Mouse (Mus musculus) MEL (cell line): ENCODE results near the gene Celf2. TPM values are rescaled to one million over a fixed set of nuclear protein-coding genes. Genes with fewer than 3 reads are reported as not detected.

ENCODE experiments used
- DNase-seq: peaks from one replicate; pipeline ENCODE4 v3.0.0; 2011; ENCODE audit warnings: low read depth, low spot score
- H3K27ac ChIP-seq: 2 replicates; pipeline ENCODE4 v1.5.1; 2012; ENCODE audit warnings: low read depth, mild to moderate bottlenecking, control low read depth, low read length, moderate library complexity; ENCODE audit not compliant: control insufficient read depth
- H3K27me3 ChIP-seq, 2 experiments: fragments of 150-350 bp in 1 of 2; sonication (generic) in 1 of 2; 2 replicates each; pipeline ENCODE4 v1.6.1; 2012; ENCODE audit warnings: low read length in 2 of 2, mild to moderate bottlenecking in 2 of 2, improper control_type of control experiment in 1 of 2, moderate library complexity in 1 of 2; ENCODE audit not compliant: insufficient read depth in 2 of 2, control insufficient read depth in 1 of 2
- H3K36me3 ChIP-seq, 2 experiments: 2 replicates each; pipeline ENCODE4 v1.6.1; 2012 to 2014; ENCODE audit warnings: low read length in 2 of 2, improper control_type of control experiment in 1 of 2, inconsistent platforms in 1 of 2, mild to moderate bottlenecking in 1 of 2; ENCODE audit not compliant: insufficient read depth in 2 of 2, control insufficient read depth in 1 of 2
- H3K4me1 ChIP-seq, 2 experiments: fragments of 150-350 bp in 1 of 2; sonication (generic) in 1 of 2; 2 replicates each; pipeline ENCODE4 v1.6.1; 2012; ENCODE audit warnings: low read length in 2 of 2, improper control_type of control experiment in 1 of 2, mild to moderate bottlenecking in 1 of 2; ENCODE audit not compliant: insufficient read depth in 2 of 2, control insufficient read depth in 1 of 2
- H3K4me3 ChIP-seq, 2 experiments: fragments of 150-350 bp in 1 of 2; sonication (generic) in 1 of 2; 2 replicates each; pipeline ENCODE4 v1.5.1; 2012; ENCODE audit warnings: low read depth in 2 of 2, low read length in 2 of 2, mild to moderate bottlenecking in 2 of 2, moderate library complexity in 2 of 2, control low read depth in 1 of 2, improper control_type of control experiment in 1 of 2; ENCODE audit not compliant: control insufficient read depth in 1 of 2, insufficient read depth in 1 of 2
- H3K79me2 ChIP-seq: 2 replicates; pipeline ENCODE4 v1.6.1; 2012; ENCODE audit warnings: mild to moderate bottlenecking, low read length, moderate library complexity; ENCODE audit not compliant: control insufficient read depth, poor library complexity, insufficient read depth
- H3K9ac ChIP-seq: 2 replicates; pipeline ENCODE4 v1.6.1; 2012; ENCODE audit warnings: low read depth, mild to moderate bottlenecking, control low read depth, low read length, moderate library complexity; ENCODE audit not compliant: control insufficient read depth, poor library complexity, severe bottlenecking
- H3K9me3 ChIP-seq: fragments of 150-350 bp; sonication (generic); replicated peaks from 2 replicates; pipeline ENCODE4 v1.6.1; 2012; ENCODE audit warnings: mild to moderate bottlenecking, low read length, improper control_type of control experiment, moderate library complexity; ENCODE audit not compliant: insufficient read depth
- BHLHE40 ChIP-seq: IDR thresholded peaks from 2 replicates; pipeline ENCODE4 v1.6.1; 2012; ENCODE audit warnings: low read depth, mild to moderate bottlenecking, inconsistent platforms, low read length, improper control_type of control experiment, borderline replicate concordance
- CHD2 ChIP-seq: IDR thresholded peaks from 2 replicates; pipeline ENCODE4 v1.6.1; 2011; ENCODE audit warnings: low read length, improper control_type of control experiment
- CTCF ChIP-seq, 3 experiments: IDR thresholded peaks in 2 of 3; conservative IDR thresholded peaks in 1 of 3; 2 replicates each; pipeline ENCODE4 v1.5.1; 2011 to 2012; ENCODE audit warnings: low read length in 3 of 3, low read depth in 2 of 3, mild to moderate bottlenecking in 2 of 3, improper control_type of control experiment in 1 of 3, inconsistent platforms in 1 of 3, mixed read lengths in 1 of 3, moderate library complexity in 1 of 3; ENCODE audit not compliant: control insufficient read depth in 1 of 3, insufficient read depth in 1 of 3, poor library complexity in 1 of 3, severe bottlenecking in 1 of 3
- ELF1 ChIP-seq: IDR thresholded peaks from 2 replicates; pipeline ENCODE4 v1.6.1; 2014; ENCODE audit warnings: low read depth, mild to moderate bottlenecking, inconsistent platforms, low read length, improper control_type of control experiment, moderate library complexity
- GABPA ChIP-seq: IDR thresholded peaks from 2 replicates; pipeline ENCODE4 v1.6.1; 2012; ENCODE audit warnings: low read depth, mild to moderate bottlenecking, inconsistent platforms, low read length, improper control_type of control experiment, moderate library complexity
- HCFC1 ChIP-seq: IDR thresholded peaks from 2 replicates; pipeline ENCODE4 v1.6.1; 2012; ENCODE audit warnings: low read depth, mild to moderate bottlenecking, inconsistent platforms, low read length, improper control_type of control experiment, moderate library complexity
- JUND ChIP-seq: IDR thresholded peaks from 2 replicates; pipeline ENCODE4 v1.6.1; 2011; ENCODE audit warnings: low read depth, mild to moderate bottlenecking, improper control_type of control experiment, low read length
- POLR2A ChIP-seq, 2 experiments: IDR thresholded peaks; 2 replicates each; pipeline ENCODE4 v1.6.1; 2011 to 2012; ENCODE audit warnings: low read length in 2 of 2, mild to moderate bottlenecking in 2 of 2, control low read depth in 1 of 2, improper control_type of control experiment in 1 of 2, low read depth in 1 of 2, moderate library complexity in 1 of 2; ENCODE audit not compliant: control insufficient read depth in 1 of 2, insufficient read depth in 1 of 2, poor library complexity in 1 of 2
- POLR2AphosphoS5 ChIP-seq: IDR thresholded peaks from 2 replicates; pipeline ENCODE4 v1.6.1; 2012; ENCODE audit warnings: low read depth, borderline replicate concordance, mild to moderate bottlenecking, inconsistent platforms, low read length, moderate library complexity, mixed read lengths
- RCOR1 ChIP-seq: IDR thresholded peaks from 2 replicates; pipeline ENCODE4 v1.6.1; 2012; ENCODE audit warnings: low read depth, mild to moderate bottlenecking, inconsistent platforms, low read length, improper control_type of control experiment
- SMC3 ChIP-seq: IDR thresholded peaks from 2 replicates; pipeline ENCODE4 v1.6.1; 2011; ENCODE audit warnings: low read depth, low read length, improper control_type of control experiment
- TCF12 ChIP-seq: IDR thresholded peaks from 2 replicates; pipeline ENCODE4 v1.6.1; 2014; ENCODE audit warnings: low read depth, mild to moderate bottlenecking, inconsistent platforms, low read length, improper control_type of control experiment, moderate library complexity
- UBTF ChIP-seq: IDR thresholded peaks from 2 replicates; pipeline ENCODE4 v1.6.1; 2012; ENCODE audit warnings: low read depth, mild to moderate bottlenecking, inconsistent platforms, low read length, improper control_type of control experiment, moderate library complexity, borderline replicate concordance; ENCODE audit not compliant: insufficient read depth
- ZC3H11A ChIP-seq: IDR thresholded peaks from 2 replicates; pipeline ENCODE4 v1.6.1; 2012; ENCODE audit warnings: low read depth, mild to moderate bottlenecking, inconsistent platforms, low read length, improper control_type of control experiment
- ZNF384 ChIP-seq: IDR thresholded peaks from 2 replicates; pipeline ENCODE4 v1.6.1; 2012; ENCODE audit warnings: low read depth, mild to moderate bottlenecking, inconsistent platforms, low read length, improper control_type of control experiment
- polyA plus RNA-seq, 2 experiments: library from polyadenylated mRNA; stranded (reverse) in 1 of 2; unstranded in 1 of 2; fragments of >175 nt in 1 of 2; fragments of >200 nt in 1 of 2; gene quantifications; 2 replicates each; pipeline versions ENCODE4 v1.2.1 to v1.2.4; 2012; ENCODE audit warnings: low replicate concordance in 2 of 2, low read depth in 1 of 2; ENCODE audit not compliant: insufficient read length in 2 of 2, insufficient read depth in 1 of 2, missing spikeins in 1 of 2
- total RNA-seq: library from RNA; depleted of rRNA; stranded (reverse); fragments of 300-350 nt; gene quantifications from 2 replicates; pipeline ENCODE4 v1.2.3, GENCODE M21; 2012

The Celf2 gene
- total and polyA plus RNA-seq, 3 experiments: 8.9 to 16.7 TPM; not detected in 1

DNA sequence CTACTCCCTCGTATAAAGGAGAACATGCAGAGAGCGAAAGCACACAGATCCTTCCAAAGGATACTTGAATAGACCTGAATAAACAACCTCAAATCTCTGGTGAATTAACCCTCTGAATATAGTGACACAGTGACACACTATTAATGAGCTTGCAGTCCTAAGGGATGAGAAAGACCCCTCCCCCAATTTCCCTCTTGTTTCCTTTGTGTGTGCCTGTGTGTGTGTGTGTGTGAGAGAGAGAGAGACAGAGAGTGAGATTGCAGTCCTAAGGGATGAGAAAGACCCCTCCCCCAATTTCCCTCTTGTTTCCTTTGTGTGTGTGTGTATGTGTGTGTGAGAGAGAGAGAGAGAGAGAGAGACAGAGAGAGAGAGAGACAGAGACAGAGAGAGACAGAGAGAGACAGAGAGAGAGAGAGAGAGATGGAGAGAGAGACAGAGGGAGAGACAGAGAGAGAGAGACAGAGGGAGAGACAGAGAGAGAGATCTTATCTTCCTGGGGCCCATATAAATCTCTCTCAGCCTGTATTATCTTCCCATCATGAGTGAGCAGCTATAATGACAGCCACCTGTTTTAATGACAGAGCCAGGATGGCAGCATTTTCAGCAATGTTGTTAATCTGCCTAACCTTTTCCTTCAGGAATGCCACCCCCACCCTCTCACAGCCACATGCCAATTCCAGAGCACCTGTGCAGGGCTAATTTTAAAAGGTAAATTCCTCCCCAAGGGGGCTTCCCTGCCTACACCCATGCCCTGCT lies 566.5 kb downstream of the Celf2 start:
- Histone ChIP-seq H3K4me3 (no peak overlapping the region), H3K79me2 (no peaks in the 10 kb centered on the region), H3K9me3 (no peaks in the 10 kb centered on the region), H3K27ac (no peak overlapping the region), H3K27me3 (no peaks in the 10 kb centered on the region), H3K36me3 (no peaks in the 10 kb centered on the region), H3K4me1 (no peaks in the 10 kb centered on the region), H3K9ac (no peak overlapping the region)
- TF ChIP-seq BHLHE40 (no peak), ELF1 (no peak), UBTF (no peak), HCFC1 (no peak), SMC3 (no peak), POLR2A (IDR thresholded peaks at IDR 0.05; ENCODE audit: control insufficient read depth in 1 of 2, insufficient read depth in 1 of 2, low read depth in 1 of 2, low read length in 2 of 2, poor library complexity in 1 of 2) (no peak), TCF12 (no peak), ZNF384 (no peak), CTCF (IDR thresholded peaks at IDR 0.05 in 2 of 3, conservative IDR thresholded peaks at IDR 0.05 in 1 of 3; ENCODE audit: control insufficient read depth in 1 of 3, insufficient read depth in 1 of 3, low read depth in 2 of 3, low read length in 3 of 3, poor library complexity in 1 of 3, severe bottlenecking in 1 of 3) (no peak), POLR2AphosphoS5 (no peak), RCOR1 (no peak), JUND (no peak), CHD2 (no peak)
- DNase-seq: no peak

DNA sequence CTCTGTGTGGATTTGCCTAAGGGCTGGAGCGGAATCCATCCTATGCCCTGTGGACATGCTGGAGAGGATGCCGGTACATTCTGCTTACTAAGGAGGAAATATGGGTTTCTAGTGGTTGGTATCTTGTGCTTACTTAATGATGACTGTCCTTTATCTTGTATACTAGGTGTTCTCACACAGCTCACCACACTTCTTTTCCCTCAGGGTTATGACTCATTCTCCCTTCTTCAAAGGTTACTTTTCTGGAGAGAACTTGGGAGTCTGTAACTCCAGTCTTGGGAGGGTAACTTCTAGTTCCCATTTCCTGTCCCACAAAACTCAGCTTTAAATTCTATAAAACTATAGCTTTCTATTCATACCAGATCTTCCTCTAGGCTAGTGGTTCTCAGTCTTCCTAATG lies 570.2 kb downstream of the Celf2 start:
- Histone ChIP-seq H3K27ac (no peak overlapping the region), H3K9ac (no peak overlapping the region), H3K4me1 (no peaks in the 10 kb centered on the region), H3K36me3 (no peaks in the 10 kb centered on the region), H3K79me2 (no peaks in the 10 kb centered on the region), H3K4me3 (no peak overlapping the region), H3K9me3 (no peaks in the 10 kb centered on the region), H3K27me3 (no peaks in the 10 kb centered on the region)
- no peak for TF ChIP-seq TCF12
- no peak for TF ChIP-seq ZC3H11A
- no peak for TF ChIP-seq GABPA
- DNase-seq: no peak
